Mouse (Mus musculus): Measurements from ENCODE around the gene Doc2b. TPM values are rescaled to one million over a fixed set of nuclear protein-coding genes. Genes with fewer than 3 reads are reported as not detected.

Gene Doc2b
- total and polyA plus RNA-seq, 3 experiments = not detected

GRCm38 (mm10) chr11:75769206-75769605 is 26.6 kb downstream of the Doc2b start:
- H3K9ac ChIP-seq (ENCODE audit: insufficient read depth, low read depth) = no peak overlapping the region
- H3K27ac ChIP-seq (ENCODE audit: insufficient read depth, low read depth) = no peak overlapping the region
- DNase-seq (ENCODE audit: extremely low read depth) = peak; percentile 90
- peak overlapping the region; percentile 24 for H3K4me2 ChIP-seq (ENCODE audit: insufficient read depth, low read depth, poor library complexity, severe bottlenecking)
- TF ChIP-seq CHD2 (IDR thresholded peaks at IDR 0.05; ENCODE audit: low read length) (no peak), MAZ (IDR thresholded peaks at IDR 0.05; ENCODE audit: low read depth, low read length) (no peak), CTCF (conservative IDR thresholded peaks at IDR 0.05 in 1 of 2, IDR thresholded peaks at IDR 0.05 in 1 of 2; ENCODE audit: low read depth in 2 of 2, low read length in 2 of 2) (peak in 1 of 2 experiments; percentile 49), UBTF (IDR thresholded peaks at IDR 0.05; ENCODE audit: low read depth, low read length) (no peak), TBP (conservative IDR thresholded peaks at IDR 0.05; ENCODE audit: low read depth, low read length) (0 out of 2 replicates have a peak, but pooled peaks have one; percentile 27), KAT2A (IDR thresholded peaks at IDR 0.05; ENCODE audit: insufficient replicate concordance, low read length) (no peak), POLR2AphosphoS2 (IDR thresholded peaks at IDR 0.05; ENCODE audit: low read depth, low read length) (peak; percentile 51; the same call in 1 of the 2 replicates), HCFC1 (IDR thresholded peaks at IDR 0.05; ENCODE audit: low read depth, low read length) (no peak), NELFE (IDR thresholded peaks at IDR 0.05; ENCODE audit: low read depth, low read length) (no peak), MAFK (IDR thresholded peaks at IDR 0.05; ENCODE audit: insufficient replicate concordance, low read length) (no peak), RAD21 (IDR thresholded peaks at IDR 0.05; ENCODE audit: low read depth, low read length) (no peak), IRF4 (IDR thresholded peaks at IDR 0.05; ENCODE audit: low read depth, low read length) (no peak), MYC (IDR thresholded peaks at IDR 0.05; ENCODE audit: low read depth, low read length) (no peak), MXI1 (IDR thresholded peaks at IDR 0.05; ENCODE audit: low read depth, low read length) (no peak; the same call in 1 of the 2 replicates), SIN3A (IDR thresholded peaks at IDR 0.05; ENCODE audit: low read length) (no peak)
- H3K4me1 ChIP-seq (ENCODE audit: control insufficient read depth in 1 of 2, insufficient read depth in 2 of 2) = peaks cover 5 to 51% of the 10 kb centered on the region in 2 experiments
- peaks cover 20 to 40% of the 10 kb centered on the region in 2 experiments for H3K36me3 ChIP-seq (replicated peaks in 1 of 2; ENCODE audit: control insufficient read depth in 1 of 2, insufficient read depth in 1 of 2, low read length in 1 of 2)
- peaks cover 9% of the 10 kb centered on the region for H3K27me3 ChIP-seq (replicated peaks)
- no peaks in the 10 kb centered on the region for H3K9me3 ChIP-seq (replicated peaks; ENCODE audit: low read length)
- H3K4me3 ChIP-seq (replicated peaks in 1 of 3; ENCODE audit: low read depth in 2 of 3, low read length in 2 of 3, poor library complexity in 1 of 3) = no peak overlapping the region
- peaks cover 9% of the 10 kb centered on the region for H3K79me2 ChIP-seq (replicated peaks; ENCODE audit: control insufficient read depth, extremely low read depth, insufficient read depth, poor library complexity, severe bottlenecking)
- in situ Hi-C loops (cut with MboI; ENCODE audit: low pct_ligation_motif_present, low pct_unique_long_range_greater_than_20kb, low sequenced_read_pairs) = no loop called here
- dilution Hi-C loops (cut with MboI; ENCODE audit: extremely low pct_ligation_motif_present, extremely low pct_unique_long_range_greater_than_20kb, low sequenced_read_pairs) = no loop called here

- peaks cover 9 to 59% of the 10 kb centered on the region in 2 experiments for H3K4me1 ChIP-seq (ENCODE audit: control insufficient read depth in 1 of 2, insufficient read depth in 2 of 2)
- peaks cover 9% of the 10 kb centered on the region for H3K27me3 ChIP-seq (replicated peaks)
- in situ Hi-C loops (cut with MboI; ENCODE audit: low pct_ligation_motif_present, low pct_unique_long_range_greater_than_20kb, low sequenced_read_pairs) (no loop called here), dilution Hi-C loops (cut with MboI; ENCODE audit: extremely low pct_ligation_motif_present, extremely low pct_unique_long_range_greater_than_20kb, low sequenced_read_pairs) (no loop called here)
- H3K4me3 ChIP-seq (replicated peaks in 1 of 3; ENCODE audit: low read depth in 2 of 3, low read length in 2 of 3, poor library complexity in 1 of 3) = no peak overlapping the region
- H3K27ac ChIP-seq (ENCODE audit: insufficient read depth, low read depth) = no peak overlapping the region
- no peak overlapping the region for H3K9ac ChIP-seq (ENCODE audit: insufficient read depth, low read depth)
- 0 out of 4 replicates have a peak, but pooled peaks of 1 of the 2 experiments have one; percentile 8 for TF ChIP-seq CTCF (conservative IDR thresholded peaks at IDR 0.05 in 1 of 2, IDR thresholded peaks at IDR 0.05 in 1 of 2; ENCODE audit: low read depth in 2 of 2, low read length in 2 of 2)
- no peak for TF ChIP-seq ZNF384 (IDR thresholded peaks at IDR 0.05; ENCODE audit: low read depth, low read length)
- TF ChIP-seq RAD21 (IDR thresholded peaks at IDR 0.05; ENCODE audit: low read depth, low read length) = no peak
- TF ChIP-seq POLR2A (IDR thresholded peaks at IDR 0.05; ENCODE audit: low read depth, low read length) = peak; percentile 20
- TF ChIP-seq POLR2AphosphoS2 (IDR thresholded peaks at IDR 0.05; ENCODE audit: low read depth, low read length) = peak; percentile 94
- no peak for DNase-seq (ENCODE audit: extremely low read depth)
- no peak overlapping the region for H3K4me2 ChIP-seq (ENCODE audit: insufficient read depth, low read depth, poor library complexity, severe bottlenecking)
- H3K9me3 ChIP-seq (replicated peaks; ENCODE audit: low read length) = no peaks in the 10 kb centered on the region
- H3K36me3 ChIP-seq (replicated peaks in 1 of 2; ENCODE audit: control insufficient read depth in 1 of 2, insufficient read depth in 1 of 2, low read length in 1 of 2) = peaks cover 24 to 47% of the 10 kb centered on the region in 2 experiments
- H3K79me2 ChIP-seq (replicated peaks; ENCODE audit: control insufficient read depth, extremely low read depth, insufficient read depth, poor library complexity, severe bottlenecking) = peaks cover 16% of the 10 kb centered on the region
Observed at GRCm38 (mm10) chr11:75768091-75768989, 27.5 kb downstream of the Doc2b start.
